Mouse (Mus musculus) brain, adult 10 weeks (tissue): ENCODE data around the gene Slc25a11. TPM values are rescaled to one million over a fixed set of nuclear protein-coding genes. Genes with fewer than 3 reads are reported as not detected.

Experiments used
- polyA plus RNA-seq: library from polyadenylated mRNA; stranded (reverse); fragments of 350-450 nt; fragmentation: Illumina TruSeq; extraction: RNeasy Lipid Tissue Mini Kit (QIAGEN cat#74804); gene quantifications from one replicate; pipeline ENCODE4 v1.2.3, GENCODE M21; 2015; ENCODE audit warnings: low read depth, low replicate concordance

Gene Slc25a11
- 157 TPM for polyA plus RNA-seq

DNA sequence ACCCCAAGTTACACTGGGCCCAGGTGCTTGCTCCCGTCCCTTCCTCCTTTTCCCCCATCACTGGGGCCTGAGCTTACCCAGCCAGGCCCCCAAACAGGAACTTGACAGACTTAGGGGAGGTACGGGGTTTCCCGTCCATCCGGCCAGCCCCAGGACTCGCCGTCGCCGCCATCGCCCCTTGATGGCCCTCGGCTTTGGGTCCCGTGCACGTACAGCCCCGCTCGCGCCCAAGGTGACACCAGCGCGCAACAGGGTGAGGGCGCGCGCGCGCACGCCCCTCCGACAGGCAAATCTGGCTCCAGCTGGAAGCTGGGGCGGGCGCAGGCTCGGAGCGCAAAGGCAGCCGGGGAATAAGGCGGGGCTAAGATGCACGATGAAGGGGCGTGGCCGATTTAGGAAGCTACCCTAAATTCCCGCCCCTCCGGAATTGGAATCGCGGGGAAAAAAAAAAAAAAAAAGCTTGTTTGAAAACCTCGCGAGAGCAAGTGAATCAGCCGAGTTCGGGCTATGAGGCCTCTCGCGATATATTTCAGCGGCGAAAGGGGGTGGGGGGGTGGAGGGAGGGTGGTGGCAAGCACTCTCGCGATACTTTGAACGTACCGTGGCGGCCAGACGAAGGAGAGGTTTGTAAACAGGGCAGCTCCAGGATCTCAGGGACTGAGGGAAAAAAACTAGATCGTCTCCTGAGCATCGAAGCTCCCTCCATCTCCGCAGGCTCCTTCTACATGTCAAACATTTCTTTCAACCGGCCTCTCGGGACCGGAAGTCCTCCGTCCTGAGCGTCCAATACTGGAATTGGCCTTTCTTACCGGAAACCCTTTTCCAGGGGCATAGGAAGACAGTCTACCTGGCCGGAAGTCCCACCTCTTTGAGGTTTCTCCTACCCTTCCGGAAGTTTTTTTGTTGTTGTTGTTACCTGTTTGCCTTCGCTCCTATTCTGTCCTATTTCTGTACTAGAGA, at the start of gene Slc25a11, which contains the start of gene Rnf167:
TSS of gene Slc25a11 (minus strand) at position 789 of the 960 bp plus-strand sequence.
TSS of gene Rnf167 (plus strand) at position 545 of the 960 bp plus-strand sequence.

DNA sequence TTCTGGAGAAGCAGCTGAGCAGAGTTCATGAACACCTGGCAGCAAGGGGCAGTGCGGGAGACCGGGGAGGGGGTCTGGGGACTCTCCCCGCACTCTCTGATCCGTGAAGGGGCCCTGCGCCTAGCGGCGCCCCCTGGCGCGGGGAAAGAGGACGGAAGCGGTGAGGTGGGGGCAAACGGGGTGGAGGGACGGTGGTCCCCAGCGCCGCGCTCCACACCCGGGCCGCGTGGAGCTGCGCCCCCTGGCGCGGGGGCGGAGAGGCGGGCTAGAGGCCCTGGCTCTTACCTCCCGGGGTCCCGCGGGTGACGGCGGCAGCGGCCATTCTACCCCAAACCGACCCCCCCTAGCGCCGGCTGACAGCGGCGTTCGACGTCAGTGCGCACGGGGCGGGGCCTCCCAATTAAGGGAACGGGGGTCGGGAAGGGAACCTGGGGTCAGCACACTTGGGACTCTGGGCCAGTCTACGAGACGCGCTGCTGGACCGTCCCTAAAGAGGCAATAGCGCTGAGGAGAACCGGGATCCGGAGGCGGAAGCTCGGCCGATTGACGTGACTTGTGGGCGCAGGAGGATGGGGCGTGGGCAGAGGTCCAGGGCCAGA, 40.4 kb upstream of the Slc25a11 start, which contains the start of gene Camta2:
TSS of gene Camta2 (minus strand) at position 505 of the 599 bp plus-strand sequence.

DNA sequence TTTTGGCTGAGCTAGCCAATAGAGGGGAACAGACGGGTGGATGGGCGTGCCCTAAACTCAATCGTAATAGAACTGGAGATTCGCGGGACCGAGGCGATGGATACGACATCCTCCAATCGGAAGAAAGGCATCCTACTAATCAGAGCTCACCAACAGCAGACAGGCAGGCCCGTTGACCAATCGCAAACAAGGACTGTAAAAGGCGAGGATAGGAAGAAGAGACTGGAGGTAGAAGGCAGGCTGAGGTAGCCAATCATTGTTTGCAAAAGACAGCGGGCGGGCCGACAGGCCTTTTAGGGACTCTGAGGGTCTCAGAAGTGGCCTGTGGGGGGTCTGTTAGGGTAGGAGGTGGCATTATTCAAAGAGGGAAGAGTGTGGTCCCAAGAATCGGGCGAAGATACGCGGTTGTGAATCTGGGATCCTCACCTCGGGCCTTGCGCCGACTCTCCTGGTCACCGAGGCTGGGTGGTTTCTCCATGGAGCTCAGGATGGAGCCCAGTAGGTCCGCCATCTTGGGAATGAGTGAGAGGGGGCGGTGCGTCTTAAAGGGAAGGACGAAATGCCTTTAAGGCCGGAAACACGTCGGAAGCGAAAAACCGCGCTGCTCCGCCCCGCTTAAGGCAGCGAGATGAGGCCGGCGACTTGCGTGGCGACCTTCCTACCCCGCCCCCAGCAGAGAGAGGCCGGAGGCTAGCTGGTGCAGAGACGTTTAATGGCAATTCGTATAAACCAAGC, 21.7 kb upstream of the Slc25a11 start, which contains the start of gene Spag7:
TSS of gene Spag7 (minus strand) at position 646 of the 735 bp plus-strand sequence.

DNA sequence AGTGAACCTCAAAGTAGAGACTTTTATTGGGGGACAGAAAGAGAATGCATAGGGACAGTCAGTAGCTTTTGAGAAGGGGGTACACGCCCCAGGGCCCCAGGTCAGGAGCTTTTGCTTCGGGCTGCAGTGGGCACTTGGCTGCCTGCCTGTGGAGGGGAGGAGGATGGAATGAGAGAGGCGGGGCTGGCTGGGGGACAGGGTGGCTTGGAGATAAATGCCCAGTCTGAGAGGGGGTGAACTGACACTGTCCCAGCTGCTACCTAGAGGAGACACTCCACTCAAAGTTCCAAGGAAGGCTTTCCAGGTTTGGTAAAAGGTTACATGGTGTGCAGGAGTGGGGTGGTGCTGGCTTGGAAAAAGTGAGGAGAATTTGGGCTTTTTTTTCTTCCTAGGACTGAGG, 9.7 kb upstream of the Slc25a11 start, which contains the start of gene Eno3:
TSS of gene Eno3 (plus strand) at position 239 of the 400 bp plus-strand sequence.

DNA sequence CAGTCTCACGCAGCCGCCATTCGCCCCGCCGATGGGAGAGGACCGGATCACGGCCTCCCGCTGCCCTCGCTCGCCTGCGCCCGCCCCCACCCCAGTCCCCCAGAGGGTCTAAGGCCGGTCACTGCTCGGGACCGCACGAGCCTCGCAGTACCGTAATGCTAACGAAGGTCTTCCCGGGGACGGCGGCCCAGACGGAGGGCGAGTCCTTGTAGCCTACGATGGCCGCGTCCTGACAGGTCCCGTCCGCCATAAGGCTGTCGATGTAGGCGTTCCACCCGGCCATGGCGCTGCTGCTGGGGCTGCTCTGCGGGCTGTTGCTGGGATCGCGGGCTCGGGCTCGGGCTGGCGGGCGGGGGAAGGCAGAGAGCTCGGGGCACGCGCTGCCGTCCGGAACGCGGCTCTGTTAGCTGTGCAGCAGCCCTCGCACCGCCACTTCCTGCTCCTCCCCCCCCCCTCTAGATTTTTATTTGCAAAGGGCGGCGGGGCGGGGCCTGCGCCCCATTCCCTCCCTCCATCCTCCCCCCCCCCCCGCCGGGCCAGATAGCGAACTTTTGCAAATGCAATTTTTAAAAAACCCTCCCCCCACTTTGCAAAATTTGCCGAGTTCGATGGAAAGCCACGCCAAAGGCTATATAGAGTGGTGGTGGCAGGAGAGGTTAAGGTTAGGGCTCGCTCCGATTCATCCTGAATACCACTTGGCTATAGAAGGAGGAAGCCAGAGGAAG, 7.1 kb upstream of the Slc25a11 start, which contains the start of gene Pfn1:
TSS of gene Pfn1 (minus strand) at position 447 of the 725 bp plus-strand sequence.

GRCm38 (mm10) chr11:70638714-70639278, 8.5 kb downstream of the Slc25a11 start, which contains the start of gene Gp1ba:
Gene Gp1ba (plus strand): TSS chr11:70639122.

GRCm38 (mm10) chr11:70619101-70619500, 28.2 kb downstream of the Slc25a11 start, which contains the start of gene Chrne:
Gene Chrne (minus strand): TSS chr11:70619216.

DNA sequence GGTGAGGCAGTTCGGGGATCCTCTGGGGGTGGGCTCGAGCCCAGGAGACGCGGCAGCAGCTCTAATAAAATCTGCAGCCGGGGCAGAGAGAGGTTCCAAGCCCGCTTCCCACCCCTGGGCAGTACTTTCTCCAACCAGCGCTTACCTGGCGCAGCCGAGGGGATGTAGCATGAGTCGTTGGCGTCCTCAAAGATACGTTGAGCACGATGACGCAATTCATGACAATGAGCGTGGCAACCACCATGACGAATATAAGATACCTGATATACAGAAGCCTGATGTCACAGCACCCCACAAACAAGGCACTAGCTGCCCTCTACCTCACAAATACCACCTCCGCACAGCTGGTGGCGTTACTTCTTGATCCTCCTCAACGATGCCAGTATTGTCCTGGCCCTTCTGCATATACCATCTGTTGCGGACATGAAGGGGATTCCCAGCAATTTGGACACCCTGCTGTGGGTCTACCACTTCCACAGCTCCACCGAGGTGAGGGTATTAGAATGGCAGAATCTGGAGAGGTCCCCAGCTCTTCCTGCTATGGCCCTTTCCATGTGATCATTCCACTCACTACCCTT, 31.7 kb downstream of the Slc25a11 start, which contains the start of gene 4930544D05Rik:
TSS of gene 4930544D05Rik (plus strand) at position 333 of the 578 bp plus-strand sequence.

Other genes with a start within 250 kb of the Slc25a11 start
- 20.3 TPM for gene Pelp1, start 237.4 kb downstream of the Slc25a11 start, polyA plus RNA-seq
- 79.9 TPM for gene Arrb2, start 214.8 kb downstream of the Slc25a11 start, polyA plus RNA-seq
- gene Med11, start 195.6 kb downstream of the Slc25a11 start, polyA plus RNA-seq = 24.0 TPM
- 0.36 TPM for gene Zmynd15, start 188.0 kb downstream of the Slc25a11 start, polyA plus RNA-seq
- gene Cxcl16, start 187.5 kb downstream of the Slc25a11 start, polyA plus RNA-seq = 2.5 TPM
- 1.5 TPM for gene Tm4sf5, start 142.2 kb downstream of the Slc25a11 start, polyA plus RNA-seq
- gene Vmo1, start 132.9 kb downstream of the Slc25a11 start, polyA plus RNA-seq = not detected
- not detected for gene Gltpd2, start 128.3 kb downstream of the Slc25a11 start, polyA plus RNA-seq
- 328 TPM for gene Psmb6, start 122.1 kb downstream of the Slc25a11 start, polyA plus RNA-seq
- not detected for gene Gm40193, start 114.5 kb downstream of the Slc25a11 start, polyA plus RNA-seq
- gene Pld2, start 107.4 kb downstream of the Slc25a11 start, polyA plus RNA-seq = 15.0 TPM
- 199 TPM for gene Mink1, start 84.6 kb downstream of the Slc25a11 start, polyA plus RNA-seq
- gene 4930544D05Rik, start 31.6 kb downstream of the Slc25a11 start, polyA plus RNA-seq = not detected
- gene Chrne, start 28.3 kb downstream of the Slc25a11 start, polyA plus RNA-seq = not detected
- not detected for gene Gp1ba, start 8.4 kb downstream of the Slc25a11 start, polyA plus RNA-seq
- gene Rnf167, start 244 bp downstream of the Slc25a11 start, polyA plus RNA-seq = 88.6 TPM
- 242 TPM for gene Pfn1, start 7.2 kb upstream of the Slc25a11 start, polyA plus RNA-seq
- 11.5 TPM for gene Eno3, start 9.7 kb upstream of the Slc25a11 start, polyA plus RNA-seq
- 82.8 TPM for gene Spag7, start 21.9 kb upstream of the Slc25a11 start, polyA plus RNA-seq
- 127 TPM for gene Camta2, start 40.6 kb upstream of the Slc25a11 start, polyA plus RNA-seq
- gene Inca1, start 52.7 kb upstream of the Slc25a11 start, polyA plus RNA-seq = 2.6 TPM
- gene Kif1c, start 53.1 kb upstream of the Slc25a11 start, polyA plus RNA-seq = 51.5 TPM
- 16.0 TPM for gene Zfp3, start 116.7 kb upstream of the Slc25a11 start, polyA plus RNA-seq
- gene Scimp, start 165.1 kb upstream of the Slc25a11 start, polyA plus RNA-seq = not detected
- 62.1 TPM for gene Rabep1, start 197.3 kb upstream of the Slc25a11 start, polyA plus RNA-seq